Mouse (Mus musculus) hematopoietic stem cell, adult 5-6 weeks (primary cell): ENCODE measurements around the gene Chchd6. TPM values are rescaled to one million over a fixed set of nuclear protein-coding genes. Genes with fewer than 3 reads are reported as not detected.

ENCODE experiments used
- ATAC-seq, 2 experiments: fragments of 125-278 bp in 1 of 2; replicated peaks in 1 of 2; 2 replicates each; pipeline ENCODE4 v1.8.0; 2016 to 2017; ENCODE audit warnings: inconsistent platforms in 2 of 2, mild to moderate bottlenecking in 2 of 2, moderate number of reproducible peaks in 2 of 2, low read depth in 1 of 2, moderate TSS enrichment in 1 of 2; ENCODE audit not compliant: low FRiP score in 2 of 2, poor library complexity in 2 of 2, severe bottlenecking in 2 of 2, insufficient read depth in 1 of 2, low TSS enrichment in 1 of 2
- total RNA-seq: library from RNA; stranded (forward); fragments of 172-1452, 232-1000 nt; gene quantifications from 2 replicates; pipeline ENCODE4 v1.2.3, GENCODE M21; 2017

Chchd6 gene
- total RNA-seq, 1 experiment from 2014 or later = 10.4 TPM

DNA sequence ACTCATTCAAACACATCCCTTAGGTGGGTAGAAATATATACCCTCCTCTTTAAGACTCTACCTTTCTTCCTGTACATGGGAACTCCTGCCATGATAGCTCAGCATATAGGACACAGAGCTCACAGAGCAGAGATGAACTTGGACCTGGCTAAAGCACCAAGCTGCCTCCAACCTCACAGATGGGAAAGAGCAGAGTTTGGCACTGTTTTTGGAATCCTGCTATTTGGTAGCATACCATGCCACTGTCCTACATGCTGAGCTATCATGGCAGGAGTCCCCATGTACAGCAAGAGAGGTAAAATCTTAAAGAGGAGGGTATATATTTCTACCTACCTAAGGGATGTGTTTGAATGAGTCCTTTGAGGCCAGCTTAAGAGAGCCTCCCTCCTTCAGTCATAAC is 127.5 kb downstream of the Chchd6 start:
- ATAC-seq = no peak

DNA sequence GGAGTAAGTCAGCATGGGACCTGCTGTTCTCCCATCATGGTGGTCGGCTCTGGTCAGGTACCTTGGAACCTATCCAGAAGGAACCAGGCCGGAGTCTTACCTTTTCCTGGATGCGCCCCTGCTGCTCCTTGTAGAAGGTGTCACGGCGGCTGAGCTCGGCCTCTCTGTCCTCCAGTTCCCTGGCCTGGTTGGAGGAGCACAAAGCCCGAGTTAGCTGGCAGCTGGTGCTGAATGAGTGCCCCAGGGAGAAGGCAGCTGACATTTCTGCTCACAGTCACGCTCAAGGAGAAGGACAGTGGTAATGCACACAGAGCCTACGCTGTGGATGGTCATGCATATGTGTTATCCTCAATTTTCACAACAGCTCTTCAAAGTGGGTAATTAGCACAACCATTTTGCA is 128.2 kb downstream of the Chchd6 start:
- no peak for ATAC-seq

DNA sequence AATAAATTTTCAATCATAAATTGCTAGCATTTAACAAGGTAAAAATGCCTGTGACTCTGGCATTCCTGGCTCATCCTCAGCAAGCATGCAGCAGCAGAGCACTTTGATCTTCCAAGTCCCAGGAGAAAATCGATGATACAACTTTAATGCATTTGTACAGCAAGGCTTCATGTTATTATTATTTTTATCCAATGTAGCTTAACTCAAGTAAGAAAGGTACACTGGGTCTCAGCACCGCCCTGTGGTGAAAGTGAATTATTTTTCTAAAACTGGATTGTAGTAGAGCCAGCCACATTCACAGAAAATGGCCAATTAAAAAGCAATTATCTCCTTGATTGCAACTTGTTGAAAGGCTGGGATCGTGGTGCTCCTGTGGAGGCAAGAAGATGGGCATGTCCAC is 128.6 kb downstream of the Chchd6 start:
- ATAC-seq = 0 out of 4 replicates have a peak, but pooled peaks have one; percentile 7 to 12

DNA sequence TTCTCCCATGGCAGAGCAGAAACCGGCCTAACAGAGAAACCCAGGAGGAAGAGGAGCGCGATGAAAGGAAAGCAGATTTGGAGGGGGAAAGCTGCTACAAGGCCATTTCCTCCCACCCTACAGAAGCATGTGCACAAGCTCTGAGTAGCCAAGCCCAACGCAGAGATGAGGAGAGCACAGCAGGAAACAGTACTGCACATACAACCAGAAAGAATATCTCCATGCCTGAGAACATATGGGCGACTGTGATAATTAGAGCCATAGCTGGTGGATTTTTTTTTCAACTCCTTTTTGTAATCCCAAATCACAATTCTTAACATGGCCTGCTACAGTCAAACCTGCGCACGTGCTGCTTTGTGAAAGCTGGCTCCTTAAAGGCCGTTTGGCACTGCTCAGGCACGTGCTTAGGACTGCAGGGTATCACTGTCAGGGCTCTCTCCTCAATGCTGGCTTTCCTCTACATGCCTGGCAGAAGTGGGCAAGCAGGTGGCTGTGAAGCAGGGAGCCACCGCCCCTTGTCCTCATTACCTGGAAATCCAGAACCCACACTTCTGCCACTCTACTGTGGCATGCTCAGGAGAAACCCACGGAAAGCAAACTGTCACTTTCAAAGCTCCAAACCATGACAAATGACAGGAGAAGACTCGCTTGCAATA is 129.3 kb downstream of the Chchd6 start:
- ATAC-seq = no peak

DNA sequence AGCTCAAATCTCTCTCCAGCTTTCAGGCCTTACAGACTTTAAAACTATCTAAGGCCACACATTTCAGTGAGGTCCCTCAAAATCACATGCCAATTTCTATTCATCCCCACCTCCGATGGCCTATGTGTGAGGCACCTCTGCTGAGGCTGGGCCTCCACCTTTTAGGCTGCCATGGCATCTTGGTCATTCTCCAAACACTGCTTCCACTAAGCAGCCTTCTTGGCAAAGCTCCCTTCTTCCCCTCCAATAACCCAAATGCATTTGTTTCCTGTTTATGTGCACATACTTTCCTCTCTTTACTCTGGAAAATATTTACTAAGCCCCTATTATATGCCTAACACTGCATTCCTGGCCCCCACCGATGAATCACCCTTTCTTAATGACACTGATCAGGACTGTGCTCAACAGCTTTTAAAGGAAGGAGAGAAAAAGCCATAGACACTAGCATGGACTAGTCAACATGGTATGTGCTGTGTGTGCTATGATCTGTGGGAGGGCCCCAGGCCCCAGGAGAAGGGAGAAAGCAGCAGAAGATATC is 133.2 kb downstream of the Chchd6 start:
- no peak for ATAC-seq

DNA sequence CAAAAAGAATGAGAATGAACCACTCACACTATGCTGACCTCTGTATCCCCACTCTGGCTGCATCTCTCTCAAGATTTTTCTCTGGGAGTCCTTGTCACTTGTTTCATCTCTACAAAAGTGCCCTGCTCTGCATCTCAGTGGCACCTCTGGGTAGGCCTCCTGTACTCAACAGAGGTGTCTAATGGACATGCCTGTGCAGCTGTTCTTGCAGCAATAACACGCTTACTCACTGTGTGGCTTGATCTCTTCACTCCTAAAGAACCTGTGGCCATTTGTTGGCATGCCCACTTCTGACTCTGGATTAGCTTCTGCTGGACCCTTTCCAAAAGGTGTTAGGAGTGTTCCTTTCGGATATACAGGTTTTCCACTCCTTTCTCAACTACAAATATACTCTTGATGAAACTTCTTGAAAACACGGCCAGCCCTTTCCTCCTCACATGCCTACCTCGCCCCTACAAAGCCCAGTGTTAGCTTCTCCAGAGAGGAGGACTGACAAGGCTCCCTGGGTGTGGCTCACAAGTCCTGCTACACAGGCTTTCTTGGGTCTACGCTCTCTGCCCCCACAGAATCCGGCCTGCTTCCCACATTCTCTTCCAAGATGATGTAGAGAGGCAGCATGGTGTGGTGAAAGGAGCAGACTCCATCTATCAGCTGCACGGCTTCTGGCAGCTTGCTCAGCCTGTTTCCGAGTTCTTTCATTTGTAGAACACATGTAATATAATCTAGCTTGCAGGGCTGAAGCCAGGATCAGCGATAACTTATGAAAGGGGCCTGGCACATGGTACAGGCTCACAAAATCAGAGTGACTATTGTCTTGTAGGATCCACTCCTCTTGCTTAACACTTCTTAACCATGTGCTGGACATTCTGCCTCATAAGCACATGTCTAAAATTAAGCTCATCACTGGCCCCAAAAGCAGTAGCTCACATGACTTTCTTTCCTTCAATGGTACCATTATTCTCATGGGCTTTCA is 133.9 kb downstream of the Chchd6 start:
- ATAC-seq = no peak

DNA sequence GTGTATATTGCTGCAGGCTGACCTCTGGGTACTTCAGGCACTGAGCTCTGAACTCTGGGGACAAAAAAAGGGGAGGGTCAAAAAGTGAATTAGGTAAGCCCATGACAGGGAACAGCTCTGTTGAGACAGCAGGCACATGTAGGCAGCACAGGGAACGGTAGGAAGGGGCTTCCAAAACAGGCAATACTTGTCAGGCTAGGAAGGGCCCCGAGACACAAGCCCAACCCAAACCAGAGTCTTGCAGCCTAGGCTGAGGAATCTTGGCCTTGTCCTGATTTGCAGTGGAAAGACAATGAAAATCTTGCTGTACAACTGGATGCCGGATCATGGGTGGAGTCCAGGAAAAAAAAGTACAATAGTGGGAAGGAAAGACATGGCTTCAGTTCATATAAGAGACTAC is 135.8 kb downstream of the Chchd6 start:
- no peak for ATAC-seq

DNA sequence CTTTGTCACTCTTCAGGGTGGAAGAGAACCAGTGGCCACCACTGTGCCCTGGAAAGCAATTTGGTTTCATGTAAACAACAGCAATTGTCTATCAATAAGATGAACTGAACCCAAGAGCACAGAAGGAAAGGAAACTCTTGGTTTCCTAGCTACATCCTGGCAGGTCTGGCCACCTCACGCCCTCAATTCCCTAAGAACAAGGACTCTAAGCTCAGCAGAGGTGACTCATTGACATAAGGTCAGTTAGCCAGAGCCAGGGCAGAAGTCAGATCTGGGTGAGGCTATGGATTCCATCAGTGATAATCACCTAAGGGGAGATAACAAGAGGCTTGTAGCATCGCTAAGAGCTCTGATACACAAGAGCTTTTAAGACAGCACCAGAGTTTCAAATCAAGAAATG is 137.9 kb downstream of the Chchd6 start:
- no peak for ATAC-seq

DNA sequence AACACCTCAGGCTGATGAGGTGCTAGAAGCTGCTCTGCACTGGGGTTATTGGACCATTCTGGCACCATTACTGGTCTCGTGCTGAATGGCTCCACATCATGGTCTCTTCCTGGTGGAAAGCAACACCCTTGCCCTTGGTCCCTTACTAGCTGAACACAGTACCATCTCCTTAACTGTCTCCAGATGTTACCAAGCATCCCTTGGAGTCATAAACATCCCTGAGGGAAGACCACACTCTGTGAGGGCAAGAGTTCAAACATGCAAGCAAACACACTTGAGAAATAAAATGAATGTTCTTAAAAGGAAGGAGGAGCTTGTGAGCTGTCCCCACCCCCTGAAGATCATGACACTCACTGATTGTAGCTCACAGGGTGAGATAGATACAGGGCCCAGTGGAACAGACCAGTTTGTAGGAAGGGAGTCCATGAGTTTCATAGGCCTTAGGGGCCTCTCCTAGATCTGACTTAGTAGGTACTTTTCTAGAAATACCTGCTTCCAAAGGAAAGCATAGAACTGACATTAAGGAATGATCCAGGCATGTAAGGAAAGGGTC is 139.0 kb downstream of the Chchd6 start:
- no peak for ATAC-seq

DNA sequence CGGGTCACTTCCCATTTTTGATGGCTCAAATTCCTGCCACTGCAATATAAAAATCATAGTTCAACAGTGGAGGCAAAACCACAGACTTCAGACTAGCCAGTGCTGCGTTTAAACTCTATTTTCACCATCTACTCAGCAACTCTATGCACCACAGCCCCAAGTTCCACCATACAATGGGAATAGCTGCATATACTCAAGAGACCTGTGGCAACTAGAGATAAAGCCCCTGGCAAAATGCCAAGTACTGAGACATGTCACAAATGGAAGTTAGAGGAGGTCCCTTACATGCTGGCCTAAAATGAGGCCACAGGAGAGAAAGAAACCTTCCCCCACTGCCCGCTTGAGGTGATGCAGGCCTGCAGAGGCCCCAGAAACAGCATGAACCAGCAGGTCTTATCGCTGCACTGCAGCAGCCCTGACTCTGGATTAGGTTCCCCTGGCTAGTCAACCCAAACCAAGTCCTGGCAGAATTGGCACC is 139.9 kb downstream of the Chchd6 start:
- ATAC-seq = peak; percentile 86 to 89

DNA sequence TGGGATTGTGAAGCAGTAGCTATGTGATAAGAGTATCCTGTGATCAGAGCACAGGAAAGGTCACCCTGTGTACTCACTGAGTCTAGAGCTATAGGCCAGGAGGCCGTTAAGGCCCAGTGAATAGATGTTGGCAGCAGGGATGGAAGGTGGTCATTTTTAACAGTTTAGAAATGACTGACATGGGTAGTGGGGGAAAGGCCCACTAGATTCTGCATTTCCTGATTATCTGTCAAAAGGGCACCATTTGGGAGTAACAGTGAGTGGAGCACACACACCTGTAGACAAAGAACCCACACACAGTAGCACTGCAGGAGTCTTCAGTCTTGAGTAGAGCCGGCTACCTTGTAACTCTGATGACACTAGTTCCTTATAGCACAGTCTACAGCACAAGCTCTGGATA is 141.0 kb downstream of the Chchd6 start:
- no peak for ATAC-seq

DNA sequence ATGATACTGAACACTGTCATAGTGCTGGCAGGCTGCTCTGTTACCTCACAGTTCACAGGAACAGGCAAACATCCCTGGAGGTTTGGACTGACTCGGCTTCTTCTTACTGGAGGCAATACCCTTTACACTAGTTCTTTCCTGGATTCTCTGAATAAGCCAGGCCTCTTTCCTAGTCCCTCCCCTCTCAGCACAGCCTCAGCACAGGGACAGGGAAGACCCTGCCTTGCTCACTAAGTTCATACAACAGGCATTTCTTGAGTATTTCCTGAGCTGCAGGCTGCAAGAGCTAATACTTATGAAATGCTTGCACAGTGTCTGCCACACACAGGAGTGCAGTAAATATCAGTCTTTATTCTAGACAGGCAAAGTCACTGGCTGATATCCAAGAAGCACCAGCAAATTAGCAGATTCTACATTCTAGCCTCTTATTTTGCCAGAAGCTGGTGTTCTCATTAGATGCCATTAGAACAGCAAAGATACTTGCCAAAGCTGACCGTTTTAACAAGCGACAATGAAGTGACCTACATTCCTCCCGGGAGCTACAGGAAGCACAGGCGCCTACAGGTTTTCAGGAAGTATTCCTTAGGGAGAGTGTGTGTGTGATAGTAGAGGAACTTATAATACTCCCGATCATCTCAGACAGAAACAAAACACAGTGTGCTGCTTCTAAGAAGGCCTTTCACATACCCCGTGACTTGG is 142.3 kb downstream of the Chchd6 start:
- ATAC-seq = no peak

DNA sequence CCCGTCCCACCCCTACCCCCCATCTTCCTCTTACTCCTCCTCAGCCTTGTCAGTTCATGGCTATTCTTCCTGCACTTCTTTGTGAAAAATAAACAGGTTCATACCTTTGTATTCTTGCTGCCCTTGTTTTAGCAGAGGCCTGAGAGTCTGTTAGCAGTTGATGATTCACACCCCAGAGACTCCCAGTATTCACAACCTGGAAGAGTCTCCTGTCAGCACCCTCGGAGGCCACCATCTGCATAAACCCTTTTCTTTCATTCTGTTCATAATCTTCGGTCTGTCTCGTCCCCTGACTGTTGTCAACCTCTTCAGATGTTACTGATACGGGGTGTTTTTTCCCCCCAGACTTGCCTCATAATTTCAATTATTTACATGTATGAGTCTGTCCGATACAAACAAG is 143.1 kb downstream of the Chchd6 start:
- no peak for ATAC-seq

DNA sequence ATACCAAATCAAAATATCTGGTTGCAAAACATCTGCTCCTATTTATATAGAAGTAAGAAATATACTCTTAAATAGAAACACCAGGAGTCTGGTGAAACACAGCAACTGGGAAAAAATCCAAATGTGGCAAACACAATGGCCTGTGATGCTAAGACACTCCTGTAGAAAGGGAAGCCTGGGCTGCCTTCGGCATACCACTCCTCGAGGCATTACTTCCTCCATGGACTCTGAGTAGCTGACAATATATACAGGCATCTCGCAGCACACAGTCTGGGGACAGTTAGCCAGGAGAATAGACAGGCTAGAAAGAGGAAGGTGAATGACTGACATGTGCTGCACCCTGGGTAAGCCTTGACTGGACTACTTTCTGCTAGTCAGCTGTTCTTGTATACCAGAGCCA is 146.7 kb downstream of the Chchd6 start:
- ATAC-seq = 0 out of 4 replicates have a peak, but pooled peaks have one; percentile 32 to 35

DNA sequence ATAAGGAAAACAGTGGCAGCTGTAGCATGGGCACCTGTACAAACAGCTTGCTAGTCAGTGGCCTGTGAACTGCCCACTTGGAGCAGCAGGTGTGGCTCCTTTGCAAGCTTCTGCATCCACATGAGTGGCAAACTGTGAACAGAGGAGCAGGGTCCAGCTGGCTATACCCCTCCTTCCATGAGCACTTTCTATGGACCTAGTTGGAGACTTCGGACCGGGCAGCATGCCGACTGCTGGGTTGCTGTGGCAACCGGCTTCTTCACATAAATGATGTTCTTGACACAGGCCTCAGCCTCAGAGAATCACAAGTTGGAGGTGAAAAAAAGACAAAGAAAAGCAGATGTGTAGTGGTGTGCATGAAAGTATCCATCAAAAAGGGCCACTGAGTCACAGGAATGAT is 154.8 kb downstream of the Chchd6 start:
- no peak for ATAC-seq

DNA sequence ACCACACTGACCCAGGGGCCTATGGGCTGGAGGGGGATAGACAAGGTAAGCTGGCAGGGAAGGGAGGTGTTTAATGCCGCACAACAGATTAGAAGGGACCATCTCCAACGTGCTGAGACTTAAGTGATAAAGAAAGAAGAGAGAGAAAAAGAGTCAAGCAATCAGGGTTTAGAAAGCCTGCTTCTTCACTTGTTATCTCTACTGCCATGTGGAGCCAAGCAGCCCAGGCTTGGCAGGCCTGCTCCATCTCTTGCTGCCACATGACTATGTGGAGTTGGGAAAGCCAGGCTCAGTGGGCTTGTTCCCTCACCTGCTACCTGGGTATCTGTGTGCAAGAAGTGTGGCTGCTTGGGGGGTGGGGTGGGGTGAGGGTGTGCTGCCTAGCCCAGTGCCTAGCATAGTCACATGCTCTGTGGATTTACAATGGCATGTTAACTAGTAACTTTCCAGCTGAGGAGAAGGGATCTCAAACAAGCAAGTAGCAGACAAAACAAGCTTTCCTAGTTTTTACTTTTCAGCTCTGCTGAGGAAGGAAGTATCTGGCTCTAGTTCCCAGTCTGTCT is 163.5 kb downstream of the Chchd6 start:
- ATAC-seq = no peak

DNA sequence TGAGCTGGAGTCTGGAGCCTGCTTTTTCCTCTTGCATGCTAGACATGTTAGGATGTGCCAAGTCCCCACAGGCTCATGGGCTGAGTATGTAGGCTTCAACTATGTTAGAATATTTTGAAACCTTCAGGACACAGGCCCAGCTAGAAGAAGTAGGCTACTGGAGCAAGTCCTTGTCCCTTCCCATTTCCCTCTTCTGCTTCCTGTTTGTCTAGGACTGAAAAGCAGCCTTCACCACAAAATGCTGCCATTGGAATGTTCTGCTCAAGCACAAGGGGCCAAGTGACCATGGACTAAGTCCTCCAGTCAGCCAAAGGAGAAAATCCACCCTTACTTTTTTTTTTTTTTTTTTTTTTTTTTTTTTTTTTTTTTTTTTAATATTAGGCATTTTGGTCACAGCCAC is 164.7 kb downstream of the Chchd6 start:
- no peak for ATAC-seq
